Mouse (Mus musculus) liver, embryonic 14.5 days (tissue): ENCODE measurements around the gene Dnajc6. TPM values are rescaled to one million over a fixed set of nuclear protein-coding genes. Genes with fewer than 3 reads are reported as not detected.

Experiments used
- ATAC-seq: fragments of 200-750 bp; cut with Nextera tagmentation; 2 replicates; pipeline ENCODE4 v1.8.0; 2017; ENCODE audit warnings: moderate number of reproducible peaks, mild to moderate bottlenecking, moderate library complexity; ENCODE audit not compliant: insufficient read depth
- DNase-seq, 3 experiments: peaks; one replicate each; pipeline ENCODE4 v3.0.0-alpha.2; 2012 to 2013; ENCODE audit warnings: low read depth in 3 of 3, low spot score in 3 of 3
- H3K27ac ChIP-seq: fragments of 300-500 bp; sonication (generic); 2 replicates; pipeline ENCODE4 v1.5.1; 2014; ENCODE audit warnings: moderate library complexity, mild to moderate bottlenecking, control low read depth, inconsistent platforms
- H3K27me3 ChIP-seq: fragments of 300-500 bp; sonication (generic); 2 replicates; pipeline ENCODE4 v1.6.1; 2014; ENCODE audit warnings: mild to moderate bottlenecking, low read length, moderate library complexity; ENCODE audit not compliant: control insufficient read depth, insufficient read depth
- H3K36me3 ChIP-seq: fragments of 300-500 bp; sonication (generic); replicated peaks from 2 replicates; pipeline ENCODE4 v1.6.1; 2014; ENCODE audit warnings: low read depth; ENCODE audit not compliant: control insufficient read depth, insufficient read depth
- H3K4me1 ChIP-seq, 2 experiments: fragments of 200-500 bp in 1 of 2; fragments of 300-500 bp in 1 of 2; sonication (generic) in 1 of 2; replicated peaks; 2 replicates each; pipeline ENCODE4 v1.6.1; 2012 to 2014; ENCODE audit warnings: antibody characterized with exemption in 1 of 2, inconsistent platforms in 1 of 2, low read length in 1 of 2; ENCODE audit not compliant: control insufficient read depth in 2 of 2, insufficient read depth in 2 of 2
- H3K4me2 ChIP-seq: fragments of 300-500 bp; sonication (generic); 2 replicates; pipeline ENCODE4 v1.6.1; 2014; ENCODE audit warnings: low read depth, mild to moderate bottlenecking, control low read depth, moderate library complexity
- H3K4me3 ChIP-seq, 2 experiments: fragments of 200-500 bp in 1 of 2; fragments of 300-500 bp in 1 of 2; sonication (generic) in 1 of 2; 2 replicates each; pipeline ENCODE4 v1.5.1; 2012 to 2014; ENCODE audit warnings: low read depth in 2 of 2, low read length in 2 of 2, mild to moderate bottlenecking in 2 of 2, control low read depth in 1 of 2, inconsistent platforms in 1 of 2, moderate library complexity in 1 of 2; ENCODE audit not compliant: insufficient read depth in 1 of 2
- H3K9ac ChIP-seq: fragments of 300-500 bp; sonication (generic); replicated peaks from 2 replicates; pipeline ENCODE4 v1.6.1; 2014; ENCODE audit warnings: mild to moderate bottlenecking, control low read depth, moderate library complexity
- H3K9me3 ChIP-seq: fragments of 300-500 bp; sonication (generic); 2 replicates; pipeline ENCODE4 v1.6.1; 2016; ENCODE audit warnings: low read length, mixed read lengths; ENCODE audit not compliant: control insufficient read depth
- CTCF ChIP-seq: IDR thresholded peaks from 2 replicates; pipeline ENCODE4 v1.5.1; 2016; ENCODE audit warnings: antibody characterized with exemption, low read depth, control low read depth
- EP300 ChIP-seq: IDR thresholded peaks from 2 replicates; pipeline ENCODE4 v1.6.1; 2016; ENCODE audit warnings: antibody characterized with exemption, low read depth
- WGBS: fragments of 180-500 bp; shearing (Covaris S2); extraction: QIAGEN DNeasy Blood & Tissue Kit; methylation state at CpG from one replicate; pipeline ENCODE4 v1.1.7; 2014; ENCODE audit not compliant: insufficient replicate concordance; 5-methylcytosine and 5-hydroxymethylcytosine counted together
- polyA plus RNA-seq, 2 experiments: library from polyadenylated mRNA; depleted of rRNA in 1 of 2; stranded (reverse) in 1 of 2; unstranded in 1 of 2; fragments of >200 nt; fragmentation: Nextera tagmentation in 1 of 2; extraction: Ambion mirVana in 1 of 2; gene quantifications; 2 replicates each; pipeline versions ENCODE4 v1.2.1 to v1.2.3; 2012 to 2014

The Dnajc6 gene
- polyA plus RNA-seq, 2 experiments: 0.08 to 0.16 TPM

DNA sequence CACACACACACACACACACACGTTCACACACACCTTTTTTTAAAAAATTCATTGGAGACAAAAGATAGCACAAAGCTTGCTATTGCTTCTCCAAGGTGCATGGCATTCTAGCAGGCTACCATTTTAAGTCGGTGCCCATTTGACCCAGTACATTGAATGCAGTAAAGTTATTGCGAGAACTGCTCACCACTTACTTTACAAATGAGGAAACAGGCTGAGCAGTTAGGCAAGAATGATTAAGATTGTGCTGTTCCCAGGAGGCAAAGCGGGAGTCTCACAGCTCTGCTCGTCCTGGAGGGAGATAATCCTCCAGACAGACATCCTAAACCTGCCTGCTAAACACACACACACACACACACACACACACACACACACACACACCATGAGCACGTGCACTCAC is 4.7 kb upstream of the Dnajc6 start:
- no peak for TF ChIP-seq CTCF
- no peak for TF ChIP-seq EP300
- Histone ChIP-seq H3K4me1 (no peaks in the 10 kb centered on the region), H3K9ac (no peak overlapping the region), H3K4me3 (no peak overlapping the region), H3K9me3 (no peaks in the 10 kb centered on the region), H3K27ac (no peak overlapping the region), H3K4me2 (no peak overlapping the region), H3K27me3 (peaks cover 16% of the 10 kb centered on the region), H3K36me3 (no peaks in the 10 kb centered on the region)
- ATAC-seq: no peak
- WGBS: 49% methylated on average over 6 of the region's 6 CpGs
- DNase-seq: no peak

DNA sequence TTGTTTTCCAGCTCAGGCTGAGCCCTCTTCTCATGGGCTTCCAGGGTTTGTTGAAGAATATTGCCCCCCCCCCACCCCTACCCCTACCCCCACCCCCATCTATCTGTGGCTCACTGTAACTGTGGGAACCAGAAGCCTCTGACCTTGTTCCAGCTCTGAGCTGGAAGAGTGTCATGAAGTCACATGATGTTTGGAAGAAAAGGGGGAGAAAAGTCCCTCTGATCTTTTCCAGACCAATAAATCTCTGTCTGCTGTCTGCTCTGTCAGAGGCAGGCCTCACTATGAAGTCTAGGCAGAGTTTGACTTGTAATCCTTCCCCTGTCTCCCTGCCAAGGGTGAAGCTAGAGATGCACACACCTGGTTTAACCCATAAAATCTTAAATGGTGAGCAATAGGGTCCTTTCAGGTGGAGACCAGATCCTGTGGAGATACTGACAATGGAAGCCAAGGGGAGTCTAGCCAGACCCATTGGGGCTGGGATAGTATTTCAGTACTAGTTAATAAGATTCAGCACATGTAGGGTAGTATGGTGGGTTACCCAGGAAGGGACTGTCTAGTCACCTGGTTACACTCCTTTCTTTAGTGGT is 2.7 kb upstream of the Dnajc6 start:
- Histone ChIP-seq H3K9me3 (no peaks in the 10 kb centered on the region), H3K27ac (no peak overlapping the region), H3K36me3 (no peaks in the 10 kb centered on the region), H3K27me3 (peaks cover 31% of the 10 kb centered on the region), H3K4me2 (no peak overlapping the region), H3K4me1 (no peaks in the 10 kb centered on the region), H3K4me3 (no peak overlapping the region), H3K9ac (no peak overlapping the region)
- ATAC-seq: no peak
- DNase-seq: no peak
- TF ChIP-seq CTCF (no peak), EP300 (no peak)

DNA sequence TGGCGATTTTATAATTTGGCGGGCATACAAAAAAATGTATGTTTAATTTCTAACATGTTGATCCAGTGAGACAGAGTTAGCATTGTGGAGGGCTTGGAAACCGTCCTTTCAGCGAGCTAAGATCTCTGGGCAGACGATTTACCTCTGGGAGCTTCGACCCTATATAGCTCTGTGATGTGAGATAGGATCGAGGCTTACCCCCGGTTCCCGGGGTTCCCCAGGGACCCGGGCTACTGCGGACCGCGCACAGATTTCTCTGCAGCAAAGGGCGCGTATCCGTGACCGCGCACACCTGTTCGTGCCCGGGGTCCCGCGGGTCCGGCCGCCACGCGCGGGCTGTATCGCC is 287 bp upstream of the Dnajc6 start:
- H3K36me3 ChIP-seq: no peaks in the 10 kb centered on the region
- no peak overlapping the region for H3K27ac ChIP-seq
- no peaks in the 10 kb centered on the region for H3K4me1 ChIP-seq
- DNase-seq (no peak), ATAC-seq (no peak)
- no peak overlapping the region for H3K9ac ChIP-seq
- no peak for TF ChIP-seq EP300
- TF ChIP-seq CTCF: no peak
- WGBS: under 1% methylated on average over 28 of the region's 28 CpGs
- H3K27me3 ChIP-seq: peaks cover 31% of the 10 kb centered on the region
- peak overlapping the region; percentile 50 for H3K4me2 ChIP-seq
- peak overlapping the region; percentile 19 to 45 for H3K4me3 ChIP-seq
- no peaks in the 10 kb centered on the region for H3K9me3 ChIP-seq

DNA sequence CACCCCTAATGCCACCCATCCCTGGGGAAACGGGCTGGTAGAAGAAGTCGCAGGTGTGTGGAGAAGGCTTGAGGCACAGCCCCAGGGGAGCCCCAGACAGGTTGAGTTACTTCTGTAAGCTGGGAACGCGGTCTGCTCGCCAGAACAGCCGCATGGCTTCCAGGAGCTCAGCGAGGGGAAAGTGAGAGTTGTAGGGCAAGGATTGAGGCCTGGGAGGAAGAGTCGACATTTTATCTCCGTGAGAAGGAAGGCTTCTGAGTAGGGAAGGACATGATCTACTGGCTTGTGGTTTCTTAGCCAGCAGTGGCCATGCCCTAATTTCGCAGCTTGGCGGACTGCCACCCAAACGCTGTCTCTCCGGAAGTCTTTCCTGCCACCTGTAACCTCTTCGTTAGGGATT is 888 bp downstream of the Dnajc6 start:
- Histone ChIP-seq H3K4me3 (no peak overlapping the region), H3K4me2 (peak overlapping the region; percentile 50; the same call in 1 of the 2 replicates), H3K4me1 (no peaks in the 10 kb centered on the region), H3K9me3 (no peaks in the 10 kb centered on the region), H3K27me3 (peaks cover 31% of the 10 kb centered on the region), H3K36me3 (no peaks in the 10 kb centered on the region), H3K9ac (no peak overlapping the region), H3K27ac (no peak overlapping the region)
- ATAC-seq (no peak), DNase-seq (no peak)
- TF ChIP-seq EP300 (no peak), CTCF (no peak)
- whole genome bisulfite sequencing: 9% methylated on average over 14 of the region's 14 CpGs

DNA sequence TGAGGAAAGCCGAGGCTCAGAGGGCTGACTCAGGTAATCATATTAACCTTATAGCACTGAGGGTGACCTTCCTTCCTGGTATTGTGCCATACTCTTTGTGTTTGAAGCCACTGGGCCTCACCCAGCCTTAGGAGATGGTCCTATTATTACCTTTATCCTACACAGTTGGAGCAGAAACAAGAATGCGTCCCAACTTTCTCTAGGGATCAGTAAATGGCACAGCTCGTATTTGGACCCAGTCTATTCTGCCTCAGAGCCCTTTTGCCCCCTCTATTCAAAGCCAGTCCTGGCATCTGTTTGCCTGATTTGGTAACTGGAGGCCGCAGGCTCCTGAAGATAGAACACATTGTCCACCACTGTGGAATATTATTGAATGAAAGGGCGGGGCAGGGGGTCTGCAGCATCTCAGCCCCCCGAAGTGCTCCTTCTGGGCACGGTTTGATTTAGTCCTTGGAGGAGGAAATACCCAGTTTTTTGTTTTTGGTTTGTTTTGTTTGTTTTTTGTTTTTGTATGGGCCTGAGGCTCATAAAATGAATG is 8.1 kb downstream of the Dnajc6 start:
- Histone ChIP-seq H3K27me3 (peaks cover 5% of the 10 kb centered on the region), H3K4me1 (no peaks in the 10 kb centered on the region), H3K27ac (no peak overlapping the region), H3K36me3 (no peaks in the 10 kb centered on the region), H3K9ac (no peak overlapping the region), H3K4me2 (no peak overlapping the region), H3K9me3 (no peaks in the 10 kb centered on the region), H3K4me3 (no peak overlapping the region)
- 57% methylated on average over 7 of the region's 7 CpGs for WGBS
- ATAC-seq (no peak), DNase-seq (no peak)
- TF ChIP-seq CTCF (no peak), EP300 (no peak)
